Mouse (Mus musculus) heart, embryonic 10.5 days (tissue): ENCODE measurements at regions not wholly inside any gene's neighbourhood (a gene's known extent, or its start where the extent isn't known, plus 50 kb on each side); places are given as distances from the start of the nearest gene placed in this dataset.
A peak's percentile ranks its signal among the peaks of the same experiment; 100 is the strongest.
"Not testable (repeated sequence)": the region's sequence is repeated elsewhere in the genome, so short reads cannot be mapped to it uniquely, and the experiment has no call there.

Experiments
- DNase-seq: peaks from one replicate; pipeline ENCODE4 v3.0.0-alpha.2; 2017; ENCODE audit warnings: low spot score
- H3K27ac ChIP-seq: fragments of 300-500 bp; sonication (generic); 2 replicates; pipeline ENCODE4 v1.5.1; 2016; ENCODE audit warnings: mild to moderate bottlenecking
- H3K27me3 ChIP-seq: fragments of 300-500 bp; sonication (generic); 2 replicates; pipeline ENCODE4 v1.6.1; 2016; ENCODE audit warnings: mild to moderate bottlenecking; ENCODE audit not compliant: poor library complexity, insufficient read depth, severe bottlenecking
- H3K36me3 ChIP-seq: fragments of 300-500 bp; sonication (generic); 2 replicates; pipeline ENCODE4 v1.6.1; 2016; ENCODE audit warnings: mild to moderate bottlenecking, moderate library complexity
- H3K4me1 ChIP-seq: fragments of 300-500 bp; sonication (generic); 2 replicates; pipeline ENCODE4 v1.6.1; 2016; ENCODE audit warnings: mild to moderate bottlenecking
- H3K4me3 ChIP-seq: fragments of 300-500 bp; sonication (generic); 2 replicates; pipeline ENCODE4 v1.5.1; 2016; ENCODE audit warnings: mild to moderate bottlenecking, moderate library complexity
- H3K9me3 ChIP-seq: fragments of 300-500 bp; sonication (generic); 2 replicates; pipeline ENCODE4 v1.6.1; 2016; ENCODE audit warnings: mild to moderate bottlenecking, moderate library complexity
- WGBS: fragments of 180-500 bp; shearing (Covaris S2); methylation state at CpG from one replicate; pipeline ENCODE4 v1.1.7; 2016; 5-methylcytosine and 5-hydroxymethylcytosine counted together

DNA sequence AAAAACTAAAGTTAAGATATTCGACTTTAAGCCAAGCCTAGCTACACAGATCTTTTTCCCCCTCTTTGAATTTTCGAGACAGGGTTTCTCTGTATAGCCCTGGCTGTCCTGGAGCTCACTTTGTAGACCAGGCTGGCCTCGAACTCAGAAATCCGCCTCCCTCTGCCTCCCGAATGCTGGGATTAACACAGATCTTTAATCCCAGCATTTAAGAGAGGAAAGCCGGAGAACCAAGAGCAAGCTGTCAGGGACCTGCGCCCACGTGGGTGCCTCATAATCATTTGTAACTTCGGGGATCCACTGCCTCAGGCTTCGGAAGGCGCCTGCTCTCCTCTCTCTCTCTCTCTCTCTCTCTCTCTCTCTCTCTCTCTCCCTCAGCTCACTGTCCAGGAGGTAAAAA, 120.3 kb upstream of the Dapk1 start:
- not testable (repeated sequence) for H3K27me3 ChIP-seq, DNase-seq, H3K9me3 ChIP-seq, H3K4me3 ChIP-seq, H3K36me3 ChIP-seq, H3K27ac ChIP-seq
- H3K4me1 ChIP-seq, result peaks cover 20% of the 10 kb centered on the region
- WGBS, result 76% methylated on average over 11 of the region's 11 CpGs

GRCm38 (mm10) chr13:60481946-60482345, 119.8 kb upstream of the Dapk1 start:
- H3K4me3 ChIP-seq, result no peak overlapping the region
- H3K4me1 ChIP-seq, result peaks cover 20% of the 10 kb centered on the region
- no peak overlapping the region for H3K27ac ChIP-seq
- peaks cover 5% of the 10 kb centered on the region; the same call in 1 of the 2 replicates for H3K27me3 ChIP-seq
- no peak for DNase-seq
- H3K9me3 ChIP-seq, result no peaks in the 10 kb centered on the region
- H3K36me3 ChIP-seq, result no peaks in the 10 kb centered on the region
- WGBS, result 92% methylated on average over 6 of the region's 6 CpGs

- no peaks in the 10 kb centered on the region for H3K9me3 ChIP-seq
- peaks cover under 1% of the 10 kb centered on the region; the same call in 1 of the 2 replicates for H3K4me1 ChIP-seq
- H3K27ac ChIP-seq, result no peak overlapping the region
- WGBS, result 83% methylated on average over 2 of the region's 2 CpGs
- H3K27me3 ChIP-seq, result no peaks in the 10 kb centered on the region
- H3K4me3 ChIP-seq, result no peak overlapping the region
- H3K36me3 ChIP-seq, result no peaks in the 10 kb centered on the region
- no peak for DNase-seq
Measured at GRCm38 (mm10) chr13:60486105-60486504, 115.6 kb upstream of the Dapk1 start.

- Histone ChIP-seq H3K4me1 (peaks cover under 1% of the 10 kb centered on the region; the same call in 1 of the 2 replicates), H3K4me3 (no peak overlapping the region), H3K27me3 (no peaks in the 10 kb centered on the region), H3K27ac (no peak overlapping the region), H3K9me3 (no peaks in the 10 kb centered on the region), H3K36me3 (no peaks in the 10 kb centered on the region)
- WGBS, result 89% methylated on average over 5 of the region's 5 CpGs
- DNase-seq, result no peak
Measured at GRCm38 (mm10) chr13:60486871-60487270, 114.9 kb upstream of the Dapk1 start.

DNA sequence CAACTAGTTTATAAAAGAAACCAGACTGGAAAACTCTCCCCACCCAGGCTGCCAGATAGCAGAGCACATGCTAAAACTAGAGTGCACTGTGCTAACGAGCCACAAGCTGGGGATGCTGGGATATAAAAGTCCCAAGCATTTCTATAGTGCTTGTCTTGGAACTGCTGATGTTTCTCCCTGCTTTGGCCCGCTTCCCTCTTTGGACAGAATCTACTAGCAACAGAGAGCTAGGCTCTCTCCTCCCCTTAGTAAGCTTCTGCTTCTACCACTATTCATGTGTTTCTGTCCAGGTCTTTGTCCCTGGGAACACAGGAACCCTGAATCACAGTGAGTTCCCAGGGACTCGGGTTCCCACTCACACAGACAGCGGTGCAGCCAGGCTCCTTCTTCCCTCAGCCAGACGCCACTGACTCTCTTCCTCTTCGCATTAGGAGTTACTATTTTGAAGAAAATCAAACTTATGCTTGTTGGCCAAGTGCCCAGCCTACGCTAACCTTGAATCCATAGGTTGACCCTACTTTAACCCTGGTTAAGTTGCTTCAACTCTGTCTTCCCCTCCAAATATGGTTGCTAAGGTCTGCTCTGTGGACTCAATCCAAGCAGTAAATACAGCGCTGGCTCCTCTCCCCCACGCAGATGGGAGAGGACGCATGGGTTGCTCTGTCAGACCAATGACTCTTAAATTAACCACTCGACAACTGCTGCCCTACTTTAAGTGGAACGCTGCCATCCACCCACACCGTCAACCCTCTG, 113.4 kb upstream of the Dapk1 start:
- Histone ChIP-seq H3K27ac (no peak overlapping the region), H3K4me3 (no peak overlapping the region), H3K36me3 (no peaks in the 10 kb centered on the region), H3K27me3 (no peaks in the 10 kb centered on the region), H3K4me1 (peaks cover 4% of the 10 kb centered on the region; the same call in 1 of the 2 replicates), H3K9me3 (no peaks in the 10 kb centered on the region)
- DNase-seq, result no peak
- 72% methylated on average over 13 of the region's 13 CpGs for WGBS

DNA sequence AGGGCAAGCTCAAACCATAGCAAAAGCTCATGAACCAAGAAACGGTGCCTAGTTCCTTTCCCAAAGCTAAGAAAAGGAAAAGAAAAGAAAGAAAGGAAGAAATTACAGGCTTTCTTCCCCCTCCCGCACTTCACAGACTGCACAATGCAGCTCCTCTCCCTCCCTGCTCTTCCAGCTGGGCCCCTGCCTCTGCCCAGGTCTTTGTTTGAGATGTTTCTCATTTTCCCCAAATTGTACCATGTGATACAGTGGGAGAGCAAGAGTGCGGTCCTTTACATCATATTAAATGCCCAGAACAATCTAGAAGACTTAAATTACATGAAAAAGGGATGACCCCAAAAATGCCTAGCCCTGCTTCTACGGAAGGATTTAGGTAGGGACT, 112.9 kb upstream of the Dapk1 start:
- H3K27ac ChIP-seq, result no peak overlapping the region
- no peaks in the 10 kb centered on the region for H3K9me3 ChIP-seq
- peaks cover 4% of the 10 kb centered on the region; the same call in 1 of the 2 replicates for H3K4me1 ChIP-seq
- no peak for DNase-seq
- H3K27me3 ChIP-seq, result no peaks in the 10 kb centered on the region
- no peaks in the 10 kb centered on the region for H3K36me3 ChIP-seq
- H3K4me3 ChIP-seq, result no peak overlapping the region
- WGBS, result 84% methylated on average over 4 of the region's 4 CpGs

DNA sequence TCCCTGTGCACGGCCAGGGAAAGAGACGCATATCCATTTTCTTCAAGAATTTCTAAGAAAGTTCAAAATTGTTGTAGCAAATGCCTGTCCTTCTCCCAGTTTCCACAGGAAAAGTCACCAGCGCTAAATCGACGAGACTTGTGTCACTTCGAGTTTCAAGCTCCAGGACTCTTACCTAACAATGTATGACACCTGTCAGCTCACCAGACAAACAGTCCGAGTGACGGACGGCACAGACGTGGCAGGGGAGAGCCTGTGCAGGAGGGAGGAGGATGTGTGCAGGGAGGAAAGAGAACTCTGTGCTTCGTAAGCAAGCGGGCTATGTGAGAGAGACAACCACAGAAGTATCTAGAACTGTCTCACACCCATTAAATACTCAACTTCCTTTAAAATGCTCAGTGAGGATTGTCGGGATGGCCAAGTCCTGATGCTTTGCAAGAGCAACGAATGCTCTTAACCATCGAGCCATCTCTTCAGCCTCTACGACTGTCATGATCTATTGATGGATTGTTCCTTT, 109.7 kb upstream of the Dapk1 start:
- WGBS, result 63% methylated on average over 16 of the region's 16 CpGs
- H3K4me3 ChIP-seq, result no peak overlapping the region
- peaks cover 4% of the 10 kb centered on the region; the same call in 1 of the 2 replicates for H3K4me1 ChIP-seq
- no peaks in the 10 kb centered on the region for H3K36me3 ChIP-seq
- H3K9me3 ChIP-seq, result no peaks in the 10 kb centered on the region
- no peak overlapping the region for H3K27ac ChIP-seq
- DNase-seq, result no peak
- no peaks in the 10 kb centered on the region for H3K27me3 ChIP-seq

GRCm38 (mm10) chr13:60493836-60494235, 107.9 kb upstream of the Dapk1 start:
- H3K27me3 ChIP-seq, result no peaks in the 10 kb centered on the region
- no peak overlapping the region for H3K4me3 ChIP-seq
- H3K27ac ChIP-seq, result no peak overlapping the region
- WGBS, result 74% methylated on average over 5 of the region's 5 CpGs
- no peaks in the 10 kb centered on the region for H3K36me3 ChIP-seq
- no peak for DNase-seq
- H3K4me1 ChIP-seq, result peaks cover 14% of the 10 kb centered on the region
- H3K9me3 ChIP-seq, result no peaks in the 10 kb centered on the region

- Histone ChIP-seq H3K27ac (peak overlapping the region; percentile 72), H3K4me1 (peaks cover 10% of the 10 kb centered on the region), H3K9me3 (no peaks in the 10 kb centered on the region), H3K4me3 (no peak overlapping the region), H3K36me3 (no peaks in the 10 kb centered on the region), H3K27me3 (no peaks in the 10 kb centered on the region)
- 42% methylated on average over 18 of the region's 18 CpGs for WGBS
- no peak for DNase-seq
Measured at GRCm38 (mm10) chr13:60497714-60498400, 103.9 kb upstream of the Dapk1 start.

- 54% methylated on average over 2 of the region's 2 CpGs for WGBS
- H3K4me1 ChIP-seq, result no peaks in the 10 kb centered on the region
- DNase-seq, result no peak
Measured at GRCm38 (mm10) chr13:60504196-60504595, 97.6 kb upstream of the Dapk1 start.

DNA sequence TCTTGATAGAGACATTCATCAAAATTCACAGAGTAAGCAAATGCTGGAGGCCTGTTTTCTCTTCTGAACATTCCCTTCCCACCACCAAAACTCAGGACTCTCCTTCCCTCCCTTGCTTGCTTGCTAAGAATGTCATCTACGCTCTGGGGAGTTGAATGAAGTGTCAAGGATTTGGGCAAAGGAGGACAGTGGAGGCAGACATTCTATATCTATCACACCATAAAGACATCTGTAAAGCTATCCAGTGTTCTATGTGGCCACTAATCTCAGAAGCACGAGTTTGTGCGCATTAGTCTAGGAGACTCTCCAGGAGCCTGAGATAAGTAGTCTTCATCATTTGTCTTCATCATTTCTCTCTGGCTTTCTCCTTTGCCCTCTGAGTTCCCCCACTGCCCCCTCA, 94.1 kb upstream of the Dapk1 start:
- H3K4me1 ChIP-seq, result no peaks in the 10 kb centered on the region
- H3K9me3 ChIP-seq, result no peaks in the 10 kb centered on the region
- no peak overlapping the region; the same call in 1 of the 2 replicates for H3K27ac ChIP-seq
- DNase-seq, result no peak
- H3K4me3 ChIP-seq, result no peak overlapping the region
- no peaks in the 10 kb centered on the region for H3K36me3 ChIP-seq
- H3K27me3 ChIP-seq, result no peaks in the 10 kb centered on the region
- WGBS, result 53% methylated on average over 3 of the region's 3 CpGs

More at GRCm38 (mm10) chr13:60504196-60504595, 97.6 kb upstream of the Dapk1 start:
- H3K36me3 ChIP-seq, result no peaks in the 10 kb centered on the region
- no peaks in the 10 kb centered on the region for H3K27me3 ChIP-seq
- H3K4me3 ChIP-seq, result no peak overlapping the region
- no peaks in the 10 kb centered on the region for H3K9me3 ChIP-seq
- no peak overlapping the region for H3K27ac ChIP-seq

DNA sequence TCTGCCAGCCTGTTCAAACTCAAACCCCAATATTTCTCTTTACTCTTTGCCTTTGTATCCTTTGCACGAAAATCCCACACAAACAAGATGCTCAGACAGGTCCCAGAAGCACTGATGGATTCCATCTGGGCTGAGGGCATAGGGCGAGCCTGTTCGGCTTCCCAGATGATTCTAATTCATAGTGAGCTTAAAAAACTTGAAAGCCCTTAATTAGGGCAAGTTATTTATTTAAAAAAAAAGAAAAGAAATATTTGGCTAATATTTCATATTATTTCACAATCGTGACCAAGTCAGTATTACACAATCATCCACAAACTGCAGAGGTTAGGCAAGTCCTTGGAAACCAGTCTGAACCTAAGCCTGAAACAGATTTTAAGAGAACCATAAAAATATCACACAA, 93.7 kb upstream of the Dapk1 start:
- Histone ChIP-seq H3K36me3 (no peaks in the 10 kb centered on the region), H3K4me3 (no peak overlapping the region), H3K27me3 (no peaks in the 10 kb centered on the region), H3K27ac (no peak overlapping the region), H3K9me3 (no peaks in the 10 kb centered on the region), H3K4me1 (no peaks in the 10 kb centered on the region)
- WGBS, result 64% methylated on average over 4 of the region's 4 CpGs
- DNase-seq, result no peak

- Histone ChIP-seq H3K9me3 (no peaks in the 10 kb centered on the region), H3K4me3 (no peak overlapping the region), H3K36me3 (no peaks in the 10 kb centered on the region), H3K4me1 (no peaks in the 10 kb centered on the region), H3K27me3 (no peaks in the 10 kb centered on the region), H3K27ac (no peak overlapping the region)
- DNase-seq, result no peak
- 83% methylated on average over 5 of the region's 5 CpGs for WGBS
Measured at GRCm38 (mm10) chr13:60508856-60509255, 92.9 kb upstream of the Dapk1 start.
